Mouse (Mus musculus): ENCODE data around the gene Rhbdd2.

Rhbdd2 gene

DNA sequence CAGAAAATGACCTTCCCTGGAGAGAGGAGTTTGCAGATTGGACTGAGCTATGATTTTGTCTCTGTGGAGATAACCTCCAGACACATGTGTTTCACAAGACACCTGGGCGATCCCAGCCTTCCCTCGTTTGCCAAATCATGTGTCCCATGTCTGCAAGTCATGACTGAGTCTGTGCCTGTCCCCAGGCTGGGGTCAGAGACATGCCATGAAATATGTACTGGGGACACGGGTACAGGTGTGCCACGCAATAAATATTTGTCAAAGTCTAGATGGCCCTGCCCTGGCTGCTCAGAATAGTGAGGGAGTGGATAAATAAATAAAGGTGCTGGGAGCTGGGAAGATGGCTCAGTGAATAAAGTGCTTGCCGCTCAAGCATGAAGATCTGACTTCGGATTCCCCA, 13.6 kb downstream of the Rhbdd2 start:
- DNase-seq, result no peak

DNA sequence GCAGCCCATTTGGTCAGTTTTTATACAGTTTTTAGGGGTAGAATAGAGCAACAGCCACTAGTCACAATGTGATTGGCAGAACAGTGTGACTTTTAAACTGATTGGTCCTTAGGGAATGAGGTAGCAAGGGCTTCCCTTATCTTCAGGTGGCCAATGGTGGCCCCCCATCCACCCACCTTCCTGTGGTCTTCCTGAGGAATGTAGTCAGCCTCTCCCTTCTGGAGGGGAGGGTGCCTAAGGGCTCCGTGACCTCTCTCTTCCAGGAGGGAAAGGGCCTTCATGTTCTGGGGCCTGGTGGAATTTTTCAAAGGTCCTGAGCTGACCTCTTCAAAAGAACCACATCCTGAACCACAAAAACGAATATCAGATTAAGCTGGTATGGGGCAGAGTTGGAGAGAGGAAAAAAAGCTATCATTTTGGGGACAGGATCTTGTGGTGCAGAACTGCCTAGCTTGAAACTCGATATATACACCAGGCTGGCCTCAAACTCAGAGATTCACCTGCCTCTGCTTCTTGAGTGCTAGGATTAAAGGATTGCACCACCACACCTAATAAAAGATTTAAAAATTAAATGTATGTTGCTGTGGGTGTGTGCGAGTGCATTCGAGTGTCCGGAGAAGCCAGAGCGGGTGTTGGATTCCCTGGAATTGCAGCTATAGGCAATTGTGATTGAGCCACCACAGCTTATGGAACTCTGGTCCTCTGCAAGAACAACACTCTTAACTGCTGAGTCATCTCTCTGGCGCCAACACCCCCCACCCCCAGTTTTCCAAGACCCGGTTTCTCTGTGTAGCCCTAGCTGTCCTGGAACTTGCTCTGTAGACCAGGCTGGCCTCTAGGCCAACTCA, 16.3 kb downstream of the Rhbdd2 start:
- no peak for DNase-seq

DNA sequence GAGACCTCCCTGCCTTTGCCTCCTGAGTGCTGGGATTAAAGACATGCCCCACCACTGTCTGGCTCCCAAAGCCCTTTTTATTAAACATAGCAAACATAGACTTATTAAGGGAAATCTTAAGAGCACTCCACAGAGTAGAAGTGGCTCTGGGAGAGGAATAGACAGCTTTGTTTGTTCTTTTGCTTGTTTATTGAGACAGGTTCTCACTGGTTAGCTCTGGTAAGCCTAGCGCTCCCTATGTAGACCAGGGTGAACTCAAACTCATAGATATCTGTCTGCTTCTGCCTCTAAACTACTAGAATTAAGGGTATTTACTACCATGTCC, 16.9 kb downstream of the Rhbdd2 start:
- no peak for DNase-seq

DNA sequence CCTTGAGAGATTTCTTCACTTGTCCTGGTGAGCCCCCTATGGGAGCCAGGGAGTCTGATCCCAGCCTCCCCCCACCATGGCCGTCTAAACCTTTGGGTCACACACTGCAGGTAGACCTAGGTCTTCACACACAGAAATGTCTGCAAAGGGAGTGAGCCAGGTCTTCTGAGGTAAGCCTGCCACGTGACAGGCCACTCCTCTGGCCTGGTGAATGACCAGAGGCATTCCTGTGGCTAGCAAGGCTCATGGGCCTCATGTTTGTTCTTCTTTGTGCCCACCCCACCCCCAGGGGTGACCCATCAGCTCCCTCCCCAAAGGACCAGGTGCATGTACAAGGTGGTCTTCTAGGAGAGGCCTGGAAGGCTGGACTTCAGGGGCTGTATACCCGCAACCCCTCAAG, 19.1 kb downstream of the Rhbdd2 start:
- DNase-seq, result no peak

- no peak for DNase-seq
Measured at GRCm38 (mm10) chr5:135653209-135653608, 20.8 kb downstream of the Rhbdd2 start.

- no peak for DNase-seq
Measured at GRCm38 (mm10) chr5:135656046-135656445, 23.6 kb downstream of the Rhbdd2 start.

DNA sequence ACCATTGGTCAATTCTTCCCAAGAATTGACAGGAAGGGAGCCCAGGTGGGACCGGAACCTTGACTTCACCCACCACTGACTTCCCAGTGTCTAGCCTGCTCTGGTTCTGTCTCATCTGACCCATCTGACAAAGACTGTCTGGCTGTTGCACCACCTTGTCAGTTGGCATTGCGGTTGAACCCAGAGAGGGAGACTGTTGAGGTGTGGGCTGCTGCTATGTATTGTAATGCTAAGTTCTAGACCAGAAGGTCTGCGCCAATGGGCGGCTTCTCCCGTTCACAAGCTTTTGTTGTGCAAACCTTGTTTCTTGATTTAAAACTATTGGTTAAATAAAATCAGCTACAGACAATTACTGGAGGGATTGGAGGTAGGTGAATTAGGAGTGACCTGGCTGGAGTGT, 24.7 kb downstream of the Rhbdd2 start:
- DNase-seq, result no peak

DNA sequence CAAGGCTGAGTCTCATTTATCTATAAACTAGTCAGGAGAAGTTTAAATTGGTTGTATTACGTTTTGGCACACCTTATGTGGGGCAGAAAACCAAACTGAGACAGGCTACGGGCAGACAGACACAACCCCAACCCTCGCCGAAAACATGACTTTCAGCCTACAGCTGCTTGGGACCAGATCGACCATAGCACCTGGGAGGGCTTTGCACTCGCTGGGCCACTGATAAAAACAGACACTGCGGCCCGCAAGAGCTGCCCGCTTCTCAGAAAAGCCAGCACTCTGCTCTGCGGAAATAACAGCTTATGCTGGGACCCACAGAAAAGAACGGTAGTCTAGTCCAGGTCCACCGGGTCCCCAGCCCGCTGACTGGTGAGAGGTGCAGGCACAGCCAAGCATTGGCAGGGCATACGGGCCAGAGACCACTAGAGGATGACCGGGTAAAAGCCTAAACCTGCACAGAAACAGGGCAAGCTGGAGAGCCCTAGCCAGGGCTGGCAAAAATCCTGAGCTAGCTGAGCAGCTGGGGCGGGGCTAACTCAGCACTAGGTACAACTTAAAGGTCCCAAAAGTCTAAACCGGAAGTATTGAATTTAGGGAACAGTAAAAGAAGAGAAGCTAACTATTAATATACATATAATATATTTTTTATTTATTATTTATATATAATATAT, 25.4 kb downstream of the Rhbdd2 start:
- no peak for DNase-seq

DNA sequence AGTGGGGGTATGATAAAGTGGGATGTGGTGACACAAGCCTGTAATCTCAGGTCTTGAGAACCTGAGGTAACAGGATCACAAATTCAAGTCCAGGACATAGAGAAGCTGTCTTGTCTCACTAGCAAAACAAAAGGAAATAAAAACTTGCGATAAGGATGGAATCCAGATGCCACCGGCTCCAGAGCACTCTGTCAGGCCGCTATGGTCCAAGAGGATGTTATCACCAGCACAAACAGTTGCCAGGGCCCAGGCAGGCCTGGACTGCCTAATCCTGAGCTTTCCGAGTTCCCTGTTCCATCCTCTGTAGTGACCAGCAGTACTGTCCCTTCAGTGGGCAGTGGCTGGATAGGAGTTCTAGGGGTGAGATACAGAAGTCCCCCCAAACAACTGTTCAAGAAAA, 27.5 kb downstream of the Rhbdd2 start:
- DNase-seq, result no peak

DNA sequence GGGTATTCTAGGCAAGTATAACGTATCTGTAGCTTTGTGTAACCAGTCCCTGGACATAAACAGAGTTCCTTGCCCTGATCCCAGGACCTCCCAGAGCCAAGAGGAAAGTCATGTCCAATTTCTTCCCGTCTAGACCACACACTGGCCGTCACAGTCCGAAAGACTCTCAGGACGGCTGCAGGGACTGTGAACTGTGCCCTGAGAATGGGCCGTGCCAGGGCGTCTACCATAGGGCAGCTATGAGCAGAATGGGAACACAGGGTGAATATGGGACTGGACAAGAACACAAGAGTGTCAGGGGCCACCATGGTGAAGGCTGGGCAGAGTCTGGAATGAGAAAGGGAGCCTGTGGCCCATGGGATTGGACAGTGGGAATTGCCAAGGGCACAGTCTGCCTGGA, 28.1 kb downstream of the Rhbdd2 start:
- no peak for DNase-seq

DNA sequence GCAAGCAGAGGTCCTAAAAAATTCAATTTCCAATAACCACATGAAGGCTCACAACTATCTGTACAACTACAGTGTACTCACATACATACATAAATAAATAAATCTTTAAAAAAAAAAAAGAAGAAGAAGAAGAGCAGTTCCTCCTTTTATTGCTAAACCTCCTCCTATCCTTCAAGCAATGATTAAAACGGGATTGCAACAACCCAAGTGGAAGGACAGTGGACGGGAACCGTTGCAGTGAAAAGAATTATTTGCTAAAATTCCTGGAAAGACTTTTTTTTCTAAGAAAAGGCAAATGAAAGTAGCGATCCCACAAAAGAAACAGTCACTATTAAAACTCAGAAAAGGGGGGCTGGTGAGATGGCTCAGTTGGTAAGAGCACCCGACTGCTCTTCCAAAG, 34.5 kb downstream of the Rhbdd2 start:
- no peak for DNase-seq

GRCm38 (mm10) chr5:135668071-135668470, 35.7 kb downstream of the Rhbdd2 start:
- no peak for DNase-seq

- DNase-seq, result no peak
Measured at GRCm38 (mm10) chr5:135669741-135670275, 37.4 kb downstream of the Rhbdd2 start, which contains the start of gene Por. Gene Por, plus strand, starts transcription at chr5:135670033.

GRCm38 (mm10) chr5:135670881-135671280, 38.5 kb downstream of the Rhbdd2 start:
- no peak for DNase-seq

DNA sequence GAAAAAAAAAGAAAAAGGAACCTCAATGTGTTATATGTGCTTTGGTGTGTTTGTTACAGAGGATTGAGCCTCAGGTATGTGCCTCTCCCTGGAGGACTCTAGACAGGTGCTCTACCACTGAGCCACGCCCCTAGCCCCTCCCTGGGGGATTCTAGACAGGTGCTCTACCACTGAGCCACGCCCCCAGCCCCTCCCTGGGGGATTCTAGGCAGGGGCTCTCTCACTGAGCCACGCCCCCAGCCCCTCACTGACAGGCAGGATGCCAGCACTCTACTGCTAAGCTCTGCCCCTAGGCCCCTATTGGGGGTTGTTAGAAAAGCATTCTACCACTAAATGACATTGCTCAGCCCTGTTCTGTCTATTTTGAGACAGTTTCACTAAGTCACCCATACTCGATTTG, 40.1 kb downstream of the Rhbdd2 start:
- no peak for DNase-seq

DNA sequence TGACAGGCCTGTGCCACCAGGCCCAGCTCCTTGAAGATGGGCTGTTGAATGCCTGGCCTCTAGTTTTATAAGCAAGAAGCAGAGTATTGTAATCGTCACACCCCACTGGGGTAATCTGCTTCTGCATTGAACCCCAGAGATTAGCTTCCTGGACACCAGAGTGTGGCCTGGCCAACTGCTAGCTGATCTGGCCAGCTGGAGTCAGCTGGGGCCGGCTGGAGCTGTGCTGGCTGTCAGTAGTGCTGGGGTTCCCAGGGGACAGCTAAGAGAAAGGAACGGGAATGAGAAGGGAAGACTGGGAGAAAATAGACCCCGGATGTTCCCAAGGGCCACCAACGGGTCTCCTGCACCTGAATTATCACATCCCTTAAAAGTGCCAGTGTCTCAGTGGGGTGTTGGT, 40.6 kb downstream of the Rhbdd2 start:
- DNase-seq, result no peak

DNA sequence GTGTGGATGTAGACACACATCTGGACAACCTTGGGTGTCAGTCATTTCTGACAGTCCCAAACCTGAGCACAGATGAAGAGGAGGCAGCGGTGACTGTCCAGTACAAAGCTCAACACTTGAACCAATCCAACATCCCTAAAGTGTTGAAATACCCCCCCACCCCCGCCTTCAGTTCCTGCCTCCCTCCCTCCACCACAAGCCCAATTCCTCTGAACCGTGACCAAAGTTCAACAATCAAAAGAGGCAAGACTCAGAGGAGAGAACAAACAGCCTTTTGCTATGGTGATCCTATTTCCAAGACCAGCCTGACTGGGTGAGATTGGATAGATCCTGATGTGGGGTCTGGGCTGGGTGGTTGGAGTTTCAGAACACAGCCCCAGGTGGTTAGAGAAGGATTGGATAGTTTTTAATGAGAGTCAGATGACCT, 41.9 kb downstream of the Rhbdd2 start:
- DNase-seq, result no peak

DNA sequence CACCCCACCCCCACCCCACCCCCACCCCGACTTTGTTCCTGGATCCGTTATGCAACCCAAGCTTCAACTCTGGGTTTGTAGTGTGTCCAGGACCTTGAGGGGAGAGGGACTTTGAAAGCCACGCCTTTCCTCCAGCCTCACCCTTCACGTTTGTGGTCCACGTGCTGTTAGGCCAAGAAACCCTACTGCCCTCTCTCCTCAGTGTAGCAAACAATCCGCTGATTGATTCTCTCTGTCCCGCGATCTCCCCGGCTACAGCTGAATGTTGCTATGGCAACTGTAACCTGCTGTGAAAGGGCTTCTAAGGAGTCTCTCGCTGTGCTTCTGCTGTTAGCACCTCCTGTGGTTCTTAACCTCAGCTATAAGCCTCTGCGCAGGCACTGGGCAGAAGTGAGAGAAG, 42.4 kb downstream of the Rhbdd2 start:
- DNase-seq, result peak; percentile 35 to 55

DNA sequence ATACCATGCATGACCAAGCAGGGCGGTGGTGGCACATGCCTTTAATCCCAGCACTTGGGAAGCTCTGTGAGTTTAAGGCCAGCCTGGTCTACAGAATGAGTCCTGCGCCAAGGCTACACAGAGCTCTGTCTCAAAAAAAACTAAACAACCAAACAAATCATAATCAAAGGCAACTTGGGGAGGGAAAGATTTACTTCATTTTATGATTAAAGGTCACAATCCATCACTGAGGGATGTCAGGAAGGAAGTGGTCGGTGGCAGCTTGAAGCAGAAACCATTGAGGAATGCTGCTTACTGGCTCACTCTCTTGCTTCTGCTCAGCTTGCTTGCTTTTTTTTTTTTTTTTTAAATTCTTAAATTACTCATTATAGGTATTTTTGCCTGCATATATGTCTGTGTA, 44.3 kb downstream of the Rhbdd2 start:
- no peak for DNase-seq

- no peak for DNase-seq
Measured at GRCm38 (mm10) chr5:135677251-135677650, 44.8 kb downstream of the Rhbdd2 start.

- DNase-seq, result no peak
Measured at GRCm38 (mm10) chr5:135678481-135678880, 46.1 kb downstream of the Rhbdd2 start.

DNA sequence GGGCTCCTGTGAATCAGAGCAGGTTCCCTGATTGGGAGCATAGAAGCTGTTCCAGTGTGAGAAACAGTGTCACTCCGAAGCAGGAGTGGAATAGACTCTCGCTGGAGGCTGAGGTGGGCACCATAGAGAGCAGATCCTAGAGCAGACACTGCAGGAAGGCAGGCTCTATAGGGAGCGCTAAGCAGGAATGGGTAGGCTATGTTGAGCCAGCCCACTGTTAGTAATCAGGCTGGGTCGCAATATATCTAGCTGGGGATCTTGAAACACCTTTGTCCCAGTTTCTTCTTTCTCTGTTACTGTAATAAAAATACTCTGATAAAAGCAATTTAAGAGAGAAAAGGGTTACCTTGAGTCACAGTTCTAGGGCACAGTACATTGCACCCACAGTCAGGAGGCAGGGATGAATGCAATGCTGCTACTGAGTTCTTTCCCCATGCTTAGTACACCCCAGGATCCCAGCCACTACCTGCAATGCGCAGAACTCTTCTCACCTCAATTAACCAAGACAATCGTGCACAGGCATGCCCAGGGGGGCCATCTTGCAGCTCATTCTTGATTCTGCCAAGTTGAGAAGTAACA, 48.6 kb downstream of the Rhbdd2 start:
- DNase-seq, result no peak

- DNase-seq, result no peak
Measured at GRCm38 (mm10) chr5:135682009-135682408, 49.6 kb downstream of the Rhbdd2 start.

Data from cerebellum, postnatal 25 days (tissue).